Mouse (Mus musculus) stomach, postnatal 0 days (tissue): ENCODE measurements around the gene Bach1.

Experiments used
- CTCF ChIP-seq: IDR thresholded peaks from 2 replicates; pipeline ENCODE4 v1.5.1; 2016; ENCODE audit warnings: antibody characterized with exemption, low read depth, mild to moderate bottlenecking, moderate library complexity
- EP300 ChIP-seq: optimal IDR thresholded peaks from 2 replicates; pipeline ENCODE3; 2016; ENCODE audit warnings: antibody characterized with exemption

DNA sequence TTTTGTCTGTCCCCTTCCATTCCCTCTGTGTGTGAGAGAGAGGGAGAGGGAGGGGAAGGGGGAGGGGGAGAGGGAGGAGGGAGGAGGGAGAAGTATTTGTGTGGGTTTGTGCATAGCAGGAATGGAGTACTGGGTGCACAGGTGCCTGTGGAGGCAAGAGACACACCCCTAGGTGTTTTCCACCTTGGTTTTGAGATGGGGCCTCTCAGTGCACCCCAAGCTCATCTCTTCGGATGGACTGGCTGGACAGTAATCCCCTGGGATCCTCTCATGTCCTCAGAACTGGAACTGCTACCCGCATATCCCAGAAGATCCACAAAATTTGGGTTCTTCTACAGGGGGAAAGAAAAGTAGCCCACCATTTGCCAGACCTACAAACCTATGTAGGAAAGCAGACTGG, 36.2 kb upstream of the Bach1 start:
- TF ChIP-seq CTCF = no peak
- no peak for TF ChIP-seq EP300
